Mouse (Mus musculus): ENCODE results near the gene Etfb. TPM values are rescaled to one million over a fixed set of nuclear protein-coding genes. Genes with fewer than 3 reads are reported as not detected.

The Etfb gene
- total RNA-seq, 2 experiments from 2014 or later, result 282 to 331 TPM

DNA sequence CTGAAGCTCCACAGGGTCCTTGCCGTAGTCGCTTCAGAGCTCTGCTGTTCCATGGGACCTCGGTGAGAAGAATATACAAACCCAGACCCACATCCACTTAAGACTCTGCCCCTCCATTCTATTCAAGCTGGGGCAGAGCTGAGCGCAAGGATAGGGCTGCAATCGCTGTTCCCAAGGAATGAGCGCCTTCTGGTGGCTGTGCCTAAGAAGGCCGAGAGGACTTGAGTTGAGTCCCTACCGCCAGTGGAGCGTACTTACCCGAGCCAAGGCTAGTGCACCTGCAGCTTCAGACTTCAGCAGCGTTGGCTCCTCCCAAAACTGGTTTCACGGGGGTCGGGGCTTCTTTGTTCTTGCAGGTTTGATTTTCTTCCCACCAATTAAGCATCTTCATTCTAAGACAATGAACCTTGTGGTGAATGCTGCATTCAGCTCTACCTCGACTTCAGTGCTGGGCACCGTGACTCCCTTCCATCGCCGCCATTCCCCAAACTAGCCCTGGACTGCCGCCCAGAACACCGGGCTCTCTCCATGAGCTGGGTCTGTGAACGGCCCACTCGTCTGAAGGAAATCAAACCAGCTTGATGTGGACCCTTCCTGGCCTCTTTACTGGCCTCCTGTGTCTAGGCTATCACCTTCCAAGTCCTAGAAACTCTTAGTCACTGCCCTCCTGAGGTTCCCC lies 51.6 kb downstream of the Etfb start:
- no peak for DNase-seq (ENCODE audit: low spot score)

Small RNAs within 50 kb of the gene (microRNA-seq; reads per million reads assigned to microRNA genes)
- gene Mir7051, result not detected

Other genes starting within 250 kb of the Etfb start
- 1 to 10 TPM; 6.9 to 7.6 TPM for gene Zfp715, start 130.8 kb upstream of the Etfb start, total RNA-seq (2021)
- not detected for gene Siglecf, start 92.7 kb upstream of the Etfb start, total RNA-seq (2021)
- gene Siglecg, start 35.9 kb upstream of the Etfb start, total RNA-seq (2021), result not detected
- not detected for gene Lim2, start 16.4 kb upstream of the Etfb start, total RNA-seq (2021)
- not detected for gene Nkg7, start 7.0 kb upstream of the Etfb start, total RNA-seq (2021)
- not detected for gene Cldnd2, start 3.3 kb upstream of the Etfb start, total RNA-seq (2021)
- under 1 TPM; 0.28 to 0.84 TPM for gene Gm45233, start within 50 bp of the Etfb start, total RNA-seq (2021)
- under 1 TPM; 0.85 to 0.87 TPM for gene Vsig10l, start 19.1 kb downstream of the Etfb start, total RNA-seq (2021)
- gene Iglon5, start 46.0 kb downstream of the Etfb start, total RNA-seq (2021), result under 1 TPM; 0.19 to 0.39 TPM
- not detected for gene 4931406B18Rik, start 61.9 kb downstream of the Etfb start, total RNA-seq (2021)
- 1 to 10 TPM in 1 of 2 experiments, under 1 TPM in 1; 1.00 to 1.2 TPM for gene Cd33, start 100.3 kb downstream of the Etfb start, total RNA-seq (2021)
- under 1 TPM; 0.55 to 0.59 TPM for gene Zfp658, start 118.2 kb downstream of the Etfb start, total RNA-seq (2021)
- gene Zfp719, start 135.5 kb downstream of the Etfb start, total RNA-seq (2021), result 1 to 10 TPM; 3.4 to 3.9 TPM
- not detected for gene Zfp819, start 163.1 kb downstream of the Etfb start, total RNA-seq (2021)
- not detected for gene Ceacam18, start 190.6 kb downstream of the Etfb start, total RNA-seq (2021)
- under 1 TPM; 0.16 to 0.40 TPM for gene Siglece, start 216.1 kb downstream of the Etfb start, total RNA-seq (2021)
- gene Ctu1, start 227.9 kb downstream of the Etfb start, total RNA-seq (2021), result 1 to 10 TPM; 1.7 to 2.0 TPM
- gene Klk14, start 246.3 kb downstream of the Etfb start, total RNA-seq (2021), result not detected